Mouse (Mus musculus): ENCODE measurements at regions not wholly inside any gene's neighbourhood (a gene's known extent, or its start where the extent isn't known, plus 50 kb on each side); places are given as distances from the start of the nearest gene placed in this dataset.

DNA sequence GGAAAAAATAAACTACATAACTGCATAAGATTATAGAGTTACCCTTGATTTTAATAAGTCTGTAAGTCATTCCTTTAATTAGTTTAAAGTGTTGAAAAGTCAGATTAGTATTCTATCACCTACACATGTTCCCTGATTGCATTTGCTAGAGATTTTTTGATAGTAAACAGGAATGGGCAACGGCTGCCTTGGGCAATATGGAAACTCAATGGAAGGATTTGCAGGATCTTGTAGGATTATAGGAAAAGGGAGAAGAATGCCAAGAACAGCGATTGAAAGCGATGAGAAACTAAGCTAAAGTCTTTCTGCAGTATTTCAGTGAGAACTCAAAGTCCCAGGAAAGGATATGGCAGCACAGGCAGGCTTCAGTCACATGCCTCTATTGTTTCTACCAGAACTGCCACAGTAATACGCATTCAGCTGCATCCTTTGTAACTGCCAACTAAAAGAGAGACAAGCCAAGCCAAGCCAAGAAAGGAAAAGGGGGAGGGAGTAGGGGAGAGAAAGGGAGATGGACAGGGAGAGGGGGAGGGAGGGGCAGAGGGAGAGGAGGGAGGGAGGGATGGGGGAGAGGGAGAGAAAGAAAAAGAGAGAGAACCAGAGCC is 340.3 kb downstream of the Kif16b start:
- 62% methylated on average over 4 of the region's 4 CpGs for WGBS
- no peaks in the 10 kb centered on the region for H3K27me3 ChIP-seq (ENCODE audit: control insufficient read depth, insufficient read depth, low read length)

DNA sequence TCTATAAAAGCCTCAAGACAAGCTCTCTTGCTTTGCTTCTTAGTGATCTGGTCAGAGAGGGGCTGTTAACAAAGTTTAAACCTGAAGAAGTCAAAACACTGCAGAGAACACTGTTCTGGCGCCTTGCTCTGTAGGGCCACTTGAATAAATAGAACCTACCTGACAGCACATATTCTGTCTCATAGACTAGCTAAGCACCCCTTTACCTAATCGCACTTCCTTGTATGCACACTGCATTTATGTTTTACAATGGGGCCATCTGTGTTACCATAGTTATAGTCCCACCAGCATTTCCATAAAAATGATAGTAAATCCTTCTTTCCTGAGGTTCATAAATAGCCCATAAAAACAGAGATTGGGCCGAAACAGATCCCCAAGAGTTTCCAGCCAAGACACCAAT is 340.9 kb downstream of the Kif16b start:
- WGBS, result 88% methylated on average over 3 of the region's 3 CpGs
- Histone ChIP-seq H3K27me3 (ENCODE audit: control insufficient read depth, insufficient read depth, low read length) (no peaks in the 10 kb centered on the region), H3K9me3 (replicated peaks; ENCODE audit: control insufficient read depth, low read length) (no peaks in the 10 kb centered on the region), H3K27ac (ENCODE audit: low read length) (no peak overlapping the region), H3K36me3 (ENCODE audit: control insufficient read depth, insufficient read depth) (no peaks in the 10 kb centered on the region), H3K4me3 (ENCODE audit: low read length) (no peak overlapping the region), H3K4me2 (ENCODE audit: low read depth, low read length) (no peak overlapping the region), H3K4me1 (ENCODE audit: control insufficient read depth, insufficient read depth, low read length) (no peaks in the 10 kb centered on the region), H3K9ac (ENCODE audit: low read length) (no peak overlapping the region)
- no peak for ATAC-seq (replicated peaks; ENCODE audit: extremely low read depth, insufficient read depth, low FRiP score)

More for the DNA sequence above, 340.3 kb downstream of the Kif16b start:
- no peak overlapping the region for H3K27ac ChIP-seq (ENCODE audit: low read length)
- no peak overlapping the region for H3K4me2 ChIP-seq (ENCODE audit: low read depth, low read length)
- ATAC-seq (replicated peaks; ENCODE audit: extremely low read depth, insufficient read depth, low FRiP score), result 0 out of 2 replicates have a peak, but pooled peaks have one; percentile 45
- no peaks in the 10 kb centered on the region for H3K36me3 ChIP-seq (ENCODE audit: control insufficient read depth, insufficient read depth)
- H3K9me3 ChIP-seq (replicated peaks; ENCODE audit: control insufficient read depth, low read length), result no peaks in the 10 kb centered on the region
- H3K4me3 ChIP-seq (ENCODE audit: low read length), result no peak overlapping the region
- no peak overlapping the region for H3K9ac ChIP-seq (ENCODE audit: low read length)
- H3K4me1 ChIP-seq (ENCODE audit: control insufficient read depth, insufficient read depth, low read length), result no peaks in the 10 kb centered on the region

- H3K4me3 ChIP-seq (ENCODE audit: low read length), result no peak overlapping the region
- no peak overlapping the region for H3K9ac ChIP-seq (ENCODE audit: low read length)
- H3K27me3 ChIP-seq (ENCODE audit: control insufficient read depth, insufficient read depth, low read length), result no peaks in the 10 kb centered on the region
- no peaks in the 10 kb centered on the region for H3K4me1 ChIP-seq (ENCODE audit: control insufficient read depth, insufficient read depth, low read length)
- H3K36me3 ChIP-seq (ENCODE audit: control insufficient read depth, insufficient read depth), result no peaks in the 10 kb centered on the region
- ATAC-seq (replicated peaks; ENCODE audit: extremely low read depth, insufficient read depth, low FRiP score), result no peak
- H3K27ac ChIP-seq (ENCODE audit: low read length), result no peak overlapping the region
- H3K9me3 ChIP-seq (replicated peaks; ENCODE audit: control insufficient read depth, low read length), result no peaks in the 10 kb centered on the region
- no peak overlapping the region for H3K4me2 ChIP-seq (ENCODE audit: low read depth, low read length)
Observed at GRCm38 (mm10) chr2:142559946-142560345, 341.4 kb downstream of the Kif16b start.

- no peak for ATAC-seq (replicated peaks; ENCODE audit: extremely low read depth, insufficient read depth, low FRiP score)
- Histone ChIP-seq H3K27me3 (ENCODE audit: control insufficient read depth, insufficient read depth, low read length) (no peaks in the 10 kb centered on the region), H3K27ac (ENCODE audit: low read length) (no peak overlapping the region), H3K4me3 (ENCODE audit: low read length) (no peak overlapping the region), H3K9ac (ENCODE audit: low read length) (no peak overlapping the region), H3K36me3 (ENCODE audit: control insufficient read depth, insufficient read depth) (no peaks in the 10 kb centered on the region), H3K4me1 (ENCODE audit: control insufficient read depth, insufficient read depth, low read length) (no peaks in the 10 kb centered on the region), H3K9me3 (replicated peaks; ENCODE audit: control insufficient read depth, low read length) (no peaks in the 10 kb centered on the region), H3K4me2 (ENCODE audit: low read depth, low read length) (no peak overlapping the region)
- 73% methylated on average over 2 of the region's 2 CpGs for WGBS
Observed at GRCm38 (mm10) chr2:142554851-142555250, 346.5 kb downstream of the Kif16b start.

DNA sequence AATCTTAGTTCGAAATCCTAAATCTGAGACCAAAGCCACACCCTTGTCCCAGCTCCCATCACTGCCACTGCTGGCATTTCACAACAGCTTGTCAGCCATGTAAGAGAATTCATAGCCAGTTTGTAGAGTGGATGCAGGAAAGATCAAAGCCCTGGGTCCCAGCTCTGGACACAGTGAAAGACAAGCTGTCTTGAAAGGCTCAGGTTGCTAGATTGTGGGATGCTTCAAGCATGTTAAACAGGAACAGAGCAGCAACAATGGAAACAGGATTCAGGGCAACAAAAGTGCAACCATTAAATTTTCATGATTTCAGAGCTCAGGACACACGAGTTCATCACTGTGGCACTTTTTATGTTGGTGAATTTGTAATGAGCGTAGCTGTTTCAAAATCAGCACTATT is 349.6 kb downstream of the Kif16b start:
- Histone ChIP-seq H3K27me3 (ENCODE audit: control insufficient read depth, insufficient read depth, low read length) (no peaks in the 10 kb centered on the region), H3K4me3 (ENCODE audit: low read length) (no peak overlapping the region), H3K9ac (ENCODE audit: low read length) (no peak overlapping the region), H3K36me3 (ENCODE audit: control insufficient read depth, insufficient read depth) (no peaks in the 10 kb centered on the region), H3K27ac (ENCODE audit: low read length) (no peak overlapping the region), H3K4me2 (ENCODE audit: low read depth, low read length) (no peak overlapping the region), H3K4me1 (ENCODE audit: control insufficient read depth, insufficient read depth, low read length) (no peaks in the 10 kb centered on the region), H3K9me3 (replicated peaks; ENCODE audit: control insufficient read depth, low read length) (no peaks in the 10 kb centered on the region)
- WGBS, result 71% methylated on average over 3 of the region's 3 CpGs
- no peak for ATAC-seq (replicated peaks; ENCODE audit: extremely low read depth, insufficient read depth, low FRiP score)

GRCm38 (mm10) chr2:142548766-142549165 is 352.6 kb downstream of the Kif16b start:
- H3K4me1 ChIP-seq (ENCODE audit: control insufficient read depth, insufficient read depth, low read length), result no peaks in the 10 kb centered on the region
- WGBS, result 75% methylated on average over 4 of the region's 4 CpGs
- ATAC-seq (replicated peaks; ENCODE audit: extremely low read depth, insufficient read depth, low FRiP score), result no peak
- no peaks in the 10 kb centered on the region for H3K27me3 ChIP-seq (ENCODE audit: control insufficient read depth, insufficient read depth, low read length)
- no peaks in the 10 kb centered on the region for H3K9me3 ChIP-seq (replicated peaks; ENCODE audit: control insufficient read depth, low read length)
- H3K9ac ChIP-seq (ENCODE audit: low read length), result no peak overlapping the region
- H3K4me2 ChIP-seq (ENCODE audit: low read depth, low read length), result no peak overlapping the region
- H3K27ac ChIP-seq (ENCODE audit: low read length), result no peak overlapping the region
- no peak overlapping the region for H3K4me3 ChIP-seq (ENCODE audit: low read length)
- H3K36me3 ChIP-seq (ENCODE audit: control insufficient read depth, insufficient read depth), result no peaks in the 10 kb centered on the region

DNA sequence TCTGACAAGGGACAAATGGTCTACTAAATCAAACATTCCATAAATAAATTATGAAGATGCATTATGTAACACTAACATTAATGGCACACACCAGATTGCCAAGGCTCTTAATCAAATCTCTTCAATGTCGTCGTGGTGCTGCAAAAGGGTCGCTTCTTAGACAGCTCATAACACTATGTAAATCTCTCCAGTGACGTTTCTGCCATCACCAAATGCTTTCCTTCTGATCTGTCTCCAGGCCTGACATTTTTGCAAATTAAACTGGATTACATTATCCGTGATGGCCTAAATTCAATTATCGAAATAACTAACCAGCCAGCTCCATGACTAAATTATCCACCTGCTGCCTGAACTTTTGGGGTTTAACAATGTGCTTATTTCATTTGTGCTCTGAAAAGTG is 356.4 kb downstream of the Kif16b start:
- Histone ChIP-seq H3K36me3 (ENCODE audit: control insufficient read depth, insufficient read depth) (no peaks in the 10 kb centered on the region), H3K4me1 (ENCODE audit: control insufficient read depth, insufficient read depth, low read length) (no peaks in the 10 kb centered on the region), H3K9ac (ENCODE audit: low read length) (no peak overlapping the region), H3K27ac (ENCODE audit: low read length) (no peak overlapping the region), H3K9me3 (replicated peaks; ENCODE audit: control insufficient read depth, low read length) (no peaks in the 10 kb centered on the region), H3K27me3 (ENCODE audit: control insufficient read depth, insufficient read depth, low read length) (no peaks in the 10 kb centered on the region), H3K4me3 (ENCODE audit: low read length) (no peak overlapping the region), H3K4me2 (ENCODE audit: low read depth, low read length) (no peak overlapping the region)
- 77% methylated on average over 6 of the region's 6 CpGs for WGBS
- no peak for ATAC-seq (replicated peaks; ENCODE audit: extremely low read depth, insufficient read depth, low FRiP score)

DNA sequence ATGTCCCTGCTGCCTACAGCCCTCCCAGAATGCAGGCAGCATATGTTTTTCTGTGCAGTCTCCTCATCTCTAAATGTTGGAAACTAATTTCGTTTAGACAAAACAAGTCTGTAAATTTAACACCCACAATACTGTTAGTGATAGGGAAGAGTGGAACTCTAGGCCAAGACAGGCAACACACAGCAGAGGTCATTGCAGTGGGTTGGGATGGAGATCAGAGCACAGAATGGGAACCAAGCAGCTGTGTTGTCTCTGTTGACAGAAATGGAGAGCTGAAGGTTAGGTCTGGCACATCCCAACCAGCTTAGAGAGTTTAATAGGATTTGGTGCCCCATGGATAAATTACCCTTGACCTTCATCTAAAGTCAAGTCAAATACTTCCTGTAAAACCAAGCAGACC is 361.4 kb downstream of the Kif16b start:
- Histone ChIP-seq H3K4me1 (ENCODE audit: control insufficient read depth, insufficient read depth, low read length) (no peaks in the 10 kb centered on the region), H3K9ac (ENCODE audit: low read length) (no peak overlapping the region)
- 38% methylated on average over 1 of the region's 1 CpGs for WGBS

GRCm38 (mm10) chr2:142533555-142533954 is 367.8 kb downstream of the Kif16b start:
- Histone ChIP-seq H3K4me3 (ENCODE audit: low read length) (no peak overlapping the region), H3K27me3 (ENCODE audit: control insufficient read depth, insufficient read depth, low read length) (no peaks in the 10 kb centered on the region), H3K4me1 (ENCODE audit: control insufficient read depth, insufficient read depth, low read length) (no peaks in the 10 kb centered on the region), H3K36me3 (ENCODE audit: control insufficient read depth, insufficient read depth) (no peaks in the 10 kb centered on the region), H3K9me3 (replicated peaks; ENCODE audit: control insufficient read depth, low read length) (no peaks in the 10 kb centered on the region), H3K4me2 (ENCODE audit: low read depth, low read length) (no peak overlapping the region), H3K27ac (ENCODE audit: low read length) (no peak overlapping the region), H3K9ac (ENCODE audit: low read length) (no peak overlapping the region)
- ATAC-seq (replicated peaks; ENCODE audit: extremely low read depth, insufficient read depth, low FRiP score), result no peak
- WGBS, result 93% methylated on average over 8 of the region's 8 CpGs

More for the DNA sequence above, 361.4 kb downstream of the Kif16b start:
- Histone ChIP-seq H3K27me3 (ENCODE audit: control insufficient read depth, insufficient read depth, low read length) (no peaks in the 10 kb centered on the region), H3K27ac (ENCODE audit: low read length) (no peak overlapping the region), H3K4me3 (ENCODE audit: low read length) (no peak overlapping the region), H3K36me3 (ENCODE audit: control insufficient read depth, insufficient read depth) (no peaks in the 10 kb centered on the region), H3K4me2 (ENCODE audit: low read depth, low read length) (no peak overlapping the region), H3K9me3 (replicated peaks; ENCODE audit: control insufficient read depth, low read length) (no peaks in the 10 kb centered on the region)
- ATAC-seq (replicated peaks; ENCODE audit: extremely low read depth, insufficient read depth, low FRiP score), result no peak
